Mouse (Mus musculus): ENCODE results near the gene Dyrk2.

DNA sequence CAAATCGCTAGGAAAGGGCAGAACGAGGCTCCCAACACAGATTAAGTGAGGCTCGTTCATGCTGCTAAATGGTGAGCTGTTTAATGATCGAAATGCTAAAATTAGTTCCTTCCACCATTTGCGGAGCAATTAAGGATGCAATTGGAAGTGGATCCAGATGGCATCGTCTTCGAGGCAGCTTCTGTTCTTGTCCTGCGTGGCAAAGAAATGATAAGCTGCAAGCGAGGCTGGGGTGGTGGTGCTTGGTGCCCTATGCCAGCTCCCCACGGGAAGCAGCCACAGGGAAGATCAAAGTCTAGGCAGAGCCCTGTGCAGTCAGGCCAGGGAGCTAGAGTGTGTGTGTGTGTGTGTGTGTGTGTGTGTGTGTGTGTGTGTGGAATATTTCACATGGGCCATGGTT is 32.6 kb upstream of the Dyrk2 start:
- no peak for TF ChIP-seq CTCF (IDR thresholded peaks at IDR 0.05; ENCODE audit: low read depth, low read length)
- TF ChIP-seq GATA1 (IDR thresholded peaks at IDR 0.05; ENCODE audit: borderline replicate concordance, low read length): no peak
- no peak for TF ChIP-seq TAL1 (conservative IDR thresholded peaks at IDR 0.05; ENCODE audit: low read depth, low read length)
- no peak for TF ChIP-seq GATA2 (IDR thresholded peaks at IDR 0.05; ENCODE audit: borderline replicate concordance, low read depth, low read length)

Data from G1E (cell line).